Mouse (Mus musculus) liver, adult 2 months (tissue): ENCODE data around the gene Chchd3.

ENCODE experiments used
- CTCF ChIP-seq: fragments of 200-500 bp; IDR thresholded peaks from 2 replicates; pipeline ENCODE4 v1.5.1; 2011; ENCODE audit warnings: low read depth, low read length, control low read depth
- POLR2A ChIP-seq: fragments of 200-500 bp; IDR thresholded peaks from 2 replicates; pipeline ENCODE4 v1.6.1; 2011; ENCODE audit warnings: low read length, control low read depth; ENCODE audit not compliant: insufficient read depth; ENCODE audit errors: extremely low read depth

- TF ChIP-seq POLR2A (no peak), CTCF (no peak)
Measured at GRCm38 (mm10) chr6:32971926-32972325, 88.1 kb downstream of the Chchd3 start.
